Mouse (Mus musculus) CD4-positive, CD25-positive, alpha-beta regulatory T cell, adult 2 months (primary cell): ENCODE measurements around the gene Epb41.

Experiments used
- DNase-seq: peaks from one replicate; pipeline ENCODE4 v3.0.0-alpha.2; 2012; ENCODE audit warnings: low read depth, low spot score

Epb41 gene

DNA sequence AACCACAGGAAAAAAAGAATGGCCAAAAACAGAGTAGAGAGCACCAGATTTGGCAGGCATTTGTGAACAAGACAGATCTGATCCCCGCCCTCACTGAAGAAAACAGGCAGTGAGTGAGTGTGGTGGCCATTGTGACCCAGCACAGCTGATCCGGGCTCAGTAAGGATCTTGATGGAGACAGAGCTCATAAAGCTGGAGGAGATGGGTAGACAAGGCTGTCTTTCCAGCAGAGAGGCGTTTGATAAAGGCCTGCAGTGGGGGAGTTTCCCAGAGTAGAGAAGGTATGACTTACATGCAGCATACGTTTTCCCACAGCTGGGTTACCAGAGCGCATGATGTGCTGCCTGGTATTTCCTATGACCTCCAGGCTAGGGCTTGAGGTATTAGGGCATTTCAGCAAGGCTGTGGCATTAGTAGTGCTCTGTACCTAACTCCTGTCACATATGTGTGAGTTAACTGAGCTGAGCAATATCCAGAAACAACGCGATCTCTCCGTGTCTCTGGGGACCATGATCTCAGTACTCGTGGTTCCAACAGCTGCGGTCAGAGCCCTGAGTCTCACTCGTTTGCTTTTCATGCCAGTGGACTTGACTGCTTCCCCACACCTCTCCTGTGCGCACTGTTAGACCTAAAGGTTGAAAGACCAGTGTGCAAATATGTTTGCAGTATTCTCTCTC, 176.5 kb downstream of the Epb41 start:
- DNase-seq = no peak

DNA sequence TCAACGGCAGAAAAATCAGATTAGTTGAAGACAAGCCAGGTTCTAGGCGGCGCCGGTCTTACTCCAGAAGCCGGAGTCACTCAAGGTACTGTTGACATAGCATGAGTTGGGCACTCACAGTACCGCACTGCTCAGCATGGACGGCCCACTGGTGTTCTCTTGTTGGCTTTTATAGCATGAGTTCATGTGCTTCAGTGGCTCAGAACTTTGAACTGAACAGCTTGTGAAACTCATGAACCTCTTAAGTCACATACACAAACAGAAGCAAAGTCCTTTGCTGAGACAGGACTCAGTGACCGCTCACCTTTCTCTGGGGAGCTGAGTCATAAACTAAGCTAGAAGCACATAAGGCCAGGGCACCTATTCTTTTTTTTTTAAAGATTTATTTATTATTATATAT, 177.3 kb downstream of the Epb41 start:
- no peak for DNase-seq

DNA sequence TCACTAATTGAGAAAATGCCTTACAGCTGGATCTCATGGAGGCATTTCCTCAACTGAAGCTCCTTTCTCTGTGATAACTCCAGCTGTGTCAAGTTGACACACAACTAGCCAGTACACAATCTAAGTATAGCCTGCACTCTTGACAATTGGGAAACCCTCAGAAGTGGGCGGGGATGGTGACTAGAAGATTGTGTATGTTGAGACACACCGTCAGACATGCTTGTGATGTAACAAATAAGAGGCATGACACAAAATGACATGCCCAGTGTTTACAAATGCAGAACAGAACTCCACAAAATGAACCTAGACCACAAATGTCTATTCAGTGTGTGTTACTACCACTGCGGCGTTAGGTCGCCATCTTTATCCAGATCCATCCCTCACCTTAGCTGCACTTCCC, 178.0 kb downstream of the Epb41 start:
- no peak for DNase-seq

DNA sequence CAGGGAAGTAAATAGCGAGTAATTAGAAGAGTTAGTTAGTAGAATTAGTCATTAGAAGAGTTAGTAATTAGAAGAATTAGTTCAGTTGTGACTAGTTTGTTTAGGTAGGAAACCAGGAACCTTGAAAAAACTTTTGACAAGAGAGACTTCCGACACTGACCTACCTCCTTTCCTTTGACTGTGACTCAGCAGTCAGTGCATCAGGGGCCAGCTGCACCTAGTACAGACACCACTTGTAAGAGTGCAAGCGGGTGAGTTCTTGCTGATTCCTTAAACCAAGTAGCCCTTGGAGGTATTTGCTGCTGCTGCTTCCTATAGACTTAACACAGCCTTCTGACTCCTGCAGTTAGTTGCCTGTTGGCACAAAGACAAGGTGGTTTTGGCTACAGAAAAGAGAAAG, 184.4 kb downstream of the Epb41 start:
- no peak for DNase-seq

DNA sequence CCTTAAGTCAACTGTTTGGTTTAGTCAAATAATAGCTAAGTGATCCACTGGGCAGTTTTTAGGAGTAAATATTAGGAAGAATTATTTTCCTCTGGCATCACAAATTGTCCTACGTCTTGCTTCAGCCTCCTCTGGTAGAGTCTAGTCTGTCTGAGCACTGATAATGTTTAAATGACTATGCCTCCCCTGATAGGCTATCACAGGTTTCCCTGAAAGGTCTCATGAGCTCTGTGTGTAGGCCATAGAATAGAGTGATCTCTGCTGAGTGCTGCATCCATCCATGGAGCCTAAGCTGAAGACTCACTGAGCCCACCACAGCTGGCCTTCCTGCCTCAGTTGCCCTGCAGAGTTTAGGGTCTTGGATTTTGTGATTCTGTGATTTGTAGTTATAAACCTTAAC, 186.6 kb downstream of the Epb41 start:
- DNase-seq = no peak

DNA sequence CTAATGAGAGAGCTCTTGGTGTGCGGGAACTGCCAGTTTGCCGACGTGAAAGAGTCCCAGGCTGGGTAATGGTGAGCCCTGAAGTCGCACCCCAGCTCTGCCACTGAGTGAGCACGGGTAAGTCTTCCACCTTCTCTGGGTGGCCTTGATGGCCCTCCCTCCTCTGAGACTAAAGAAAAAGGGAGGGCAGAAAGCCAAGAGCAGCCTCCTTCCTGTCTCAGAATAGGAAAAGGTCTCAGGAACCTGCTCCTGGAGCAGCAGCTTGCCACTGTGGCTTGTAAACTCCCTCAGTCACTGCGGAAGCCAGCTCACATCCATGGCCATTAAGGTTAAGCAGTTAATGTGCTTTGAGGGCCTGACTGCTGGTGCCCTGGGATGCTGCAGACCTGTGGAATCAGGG, 189.7 kb downstream of the Epb41 start:
- DNase-seq = no peak

DNA sequence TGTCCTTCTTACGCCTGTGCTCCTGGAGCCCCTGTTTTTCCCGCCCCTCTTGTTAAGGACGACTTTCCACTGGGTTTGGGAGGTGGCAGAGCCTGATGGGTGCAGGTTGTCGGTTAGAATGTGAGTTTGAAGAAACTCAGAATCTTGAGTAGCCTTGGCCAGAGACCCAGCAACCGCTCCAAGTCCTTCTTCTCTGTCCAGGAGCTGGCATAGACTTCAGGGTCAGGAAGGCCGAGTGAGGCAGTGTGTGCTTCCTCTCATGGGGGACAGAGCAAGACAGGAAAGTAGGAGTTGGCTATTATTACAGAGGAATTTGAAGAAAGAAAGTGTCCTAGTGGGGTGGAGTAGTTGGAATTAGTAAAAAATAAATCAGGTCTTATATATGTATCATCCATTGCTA, 191.6 kb downstream of the Epb41 start:
- no peak for DNase-seq

DNA sequence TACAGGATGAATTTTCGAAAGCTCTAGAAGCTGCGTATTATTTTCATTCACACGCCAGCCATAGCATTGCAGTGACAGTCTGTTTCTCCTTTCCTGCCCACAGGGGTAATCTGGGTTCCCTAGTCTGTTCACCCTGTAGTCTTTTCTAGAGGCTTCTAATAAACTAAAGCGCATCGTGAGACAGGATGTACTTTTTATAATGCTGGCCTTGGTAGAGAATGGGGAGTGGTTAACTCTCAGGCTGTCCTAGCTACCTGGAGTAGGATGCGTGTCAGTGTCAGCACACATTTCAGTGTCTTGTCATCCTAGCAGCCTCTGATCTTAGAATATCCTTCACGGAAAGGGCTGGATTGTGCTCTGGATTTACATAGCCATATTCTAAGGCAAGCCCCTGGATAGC, 193.8 kb downstream of the Epb41 start:
- DNase-seq = peak; percentile 28

DNA sequence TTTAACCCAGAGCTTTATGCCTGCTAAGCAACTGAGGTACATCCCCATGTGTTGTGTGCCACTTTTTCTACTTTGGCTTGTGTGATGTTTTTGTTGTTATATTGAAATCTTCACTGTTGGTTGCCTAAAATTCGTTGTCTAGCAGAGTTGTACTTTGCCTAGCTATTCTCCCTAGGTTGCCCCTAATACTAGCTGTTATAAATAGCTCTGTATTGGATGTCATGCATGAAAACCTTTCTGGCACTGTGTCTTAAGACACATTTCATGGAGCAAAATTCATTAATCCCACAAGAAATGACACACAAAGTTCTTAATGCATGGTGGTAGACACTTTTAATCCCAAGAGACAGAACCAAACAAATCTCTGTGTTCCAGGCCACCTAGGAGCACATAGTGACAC, 195.4 kb downstream of the Epb41 start:
- DNase-seq = no peak

DNA sequence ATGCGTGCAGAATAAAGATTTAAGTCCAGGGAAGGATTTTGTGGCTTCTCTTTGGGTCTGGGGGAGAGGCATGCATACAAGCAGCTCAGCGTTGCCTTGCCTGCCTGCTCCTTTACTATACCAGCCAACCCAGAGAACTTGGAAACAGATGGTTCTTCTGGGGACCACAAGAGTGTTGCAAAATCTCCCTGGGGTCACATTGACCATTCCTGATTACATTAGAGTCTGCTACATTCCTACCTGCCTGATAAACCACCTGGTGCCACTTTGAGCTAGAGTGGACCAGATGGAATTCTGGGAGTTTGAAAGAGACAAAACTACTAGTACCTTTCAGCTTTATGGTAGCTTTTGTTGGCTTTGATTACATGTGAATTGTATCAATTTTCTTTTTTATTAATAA, 198.3 kb downstream of the Epb41 start:
- no peak for DNase-seq

DNA sequence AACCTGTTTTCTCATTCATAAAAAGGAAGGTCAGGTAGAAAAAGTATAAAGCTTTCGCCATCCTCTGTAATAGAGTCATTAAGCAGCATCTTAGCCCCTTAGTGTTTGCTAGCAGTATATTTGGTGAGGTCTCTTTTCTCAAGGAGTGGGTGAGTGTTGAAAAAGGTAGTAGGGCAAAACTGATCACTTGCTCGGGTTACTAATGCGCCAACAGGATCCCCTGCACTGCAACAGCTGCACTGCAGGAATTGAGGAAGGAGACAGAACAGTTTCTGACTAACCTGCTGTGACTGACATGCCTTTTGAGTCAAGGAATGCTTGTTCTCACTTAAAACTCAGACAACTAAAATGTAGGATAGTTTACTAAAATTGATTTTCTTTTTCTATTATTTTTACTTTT, 199.9 kb downstream of the Epb41 start:
- no peak for DNase-seq

DNA sequence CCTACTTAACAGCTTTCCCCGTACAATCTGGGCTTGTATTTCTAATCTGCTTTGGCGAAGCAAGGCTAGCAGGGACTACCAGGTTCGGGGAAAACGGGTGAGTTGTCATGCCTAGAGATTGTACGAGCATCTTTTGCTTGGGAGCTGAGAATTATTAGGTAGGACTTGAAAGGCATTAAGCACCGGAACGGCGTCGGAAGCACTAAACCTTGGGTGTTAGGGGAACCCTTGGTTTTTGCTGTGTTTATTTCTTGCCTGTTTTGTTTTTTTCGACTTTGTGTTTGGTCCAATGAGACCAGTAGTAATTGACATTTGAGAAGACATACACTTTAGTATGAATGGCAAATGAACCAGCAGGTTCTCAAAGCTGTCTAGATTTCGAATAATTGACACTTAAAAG, 200.6 kb downstream of the Epb41 start:
- no peak for DNase-seq

DNA sequence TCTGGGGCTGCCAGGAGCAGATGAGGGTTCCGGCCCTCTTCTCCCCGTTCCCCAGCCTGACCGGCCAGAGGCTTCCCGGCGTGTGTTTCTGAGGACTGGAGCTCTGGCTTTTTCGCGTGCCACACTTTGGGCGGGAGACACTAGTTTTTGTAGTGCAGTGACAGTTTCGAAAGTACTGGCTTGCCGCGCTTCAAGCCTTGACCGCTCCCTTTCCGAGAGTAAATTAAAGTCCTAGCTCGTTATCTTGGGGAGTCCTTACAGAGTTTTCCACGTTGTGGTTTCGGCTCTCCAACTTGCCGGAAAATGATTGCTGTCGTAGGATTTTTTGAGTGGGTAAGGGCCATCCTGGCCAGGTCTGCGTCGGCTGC, 201.0 kb downstream of the Epb41 start:
- no peak for DNase-seq
